Mouse (Mus musculus) megakaryocyte, embryonic 14.5 days (primary cell): ENCODE measurements at regions not wholly inside any gene's neighbourhood (a gene's known extent, or its start where the extent isn't known, plus 50 kb on each side); places are given as distances from the start of the nearest gene placed in this dataset.

Experiments
- FLI1 ChIP-seq: IDR thresholded peaks from 2 replicates; pipeline ENCODE4 v1.6.1; 2012; ENCODE audit warnings: low read length, inconsistent platforms, mixed read lengths
- GATA1 ChIP-seq: IDR thresholded peaks from 3 replicates; pipeline ENCODE4 v1.6.1; 2012; ENCODE audit warnings: mixed read lengths, low read length, inconsistent platforms, borderline replicate concordance

DNA sequence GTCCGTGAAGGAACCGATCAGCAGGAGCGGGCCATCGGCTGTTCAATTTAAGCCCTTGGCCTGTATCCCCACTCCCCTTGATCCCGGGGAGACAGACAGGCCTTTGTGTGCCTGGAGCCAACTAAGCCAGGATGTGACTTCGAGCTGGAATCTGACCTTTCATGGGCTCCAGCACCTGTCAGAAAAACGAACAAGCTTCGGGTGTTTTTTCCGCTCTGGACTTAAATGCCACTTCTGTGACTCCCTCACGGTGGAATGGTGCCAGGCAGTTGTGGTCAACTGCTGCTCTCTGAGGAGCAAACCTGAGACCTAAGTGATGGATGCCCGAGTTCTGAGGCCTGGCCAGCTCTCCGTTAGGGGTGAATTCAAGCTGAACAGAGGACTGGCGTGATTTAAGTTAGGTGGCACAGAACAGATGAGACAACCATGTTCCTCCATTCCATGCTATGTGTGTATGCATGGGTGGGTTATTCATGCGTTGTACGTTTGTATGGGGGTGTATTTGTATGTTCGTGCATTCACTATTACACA, 129.8 kb downstream of the Tmem30b start:
- TF ChIP-seq FLI1 (no peak), GATA1 (no peak)
